In the genomic region with DNA sequence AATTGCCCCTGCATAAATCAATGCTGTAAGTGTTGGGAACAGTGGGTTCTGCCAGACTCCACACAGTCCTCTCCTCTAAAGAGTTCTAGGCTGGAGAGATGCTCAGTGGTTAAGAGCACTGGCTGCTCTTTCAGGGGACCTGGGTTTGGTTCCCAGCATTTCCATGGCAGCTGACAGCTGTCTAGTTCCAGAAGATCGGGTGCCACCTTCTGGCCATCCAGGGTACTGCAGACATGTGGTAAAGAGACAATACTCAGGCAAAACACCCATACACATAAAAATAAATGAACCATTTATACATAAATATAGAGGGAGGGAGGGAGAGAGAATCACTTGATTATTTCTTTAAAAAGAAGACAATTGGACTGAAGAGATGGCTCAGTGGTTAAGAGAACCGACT, we compare ENCODE assay signal across 9 mouse cellular contexts. TPM values are rescaled to one million over a fixed set of nuclear protein-coding genes. Genes with fewer than 3 reads are reported as not detected.
DNase-seq lines count a peak whose midpoint lies in the region; ATAC-seq lines count a peak whose summit lies in the region.
"Had no signal": no experiment of that assay in that cellular context is flagged by ENCODE, and none has a peak within 500 bp of the region (broad histone marks: within the 10 kb centered on the region; RNA-seq: fewer than 3 reads in every experiment).

No protein-coding gene starts in this region.

- H3K36me3 ChIP-seq in limb, embryonic 11.5 days (ENCODE audit: control insufficient read depth, insufficient read depth, low read length): no peaks in the 10 kb centered on the region
- H3K36me3 ChIP-seq in limb, embryonic 10.5 days: no peaks in the 10 kb centered on the region
- H3K36me3 ChIP-seq in forebrain, embryonic 10.5 days (replicated peaks): no peaks in the 10 kb centered on the region
- H3K36me3 ChIP-seq: heart, embryonic 13.5 days had no signal

- no peak for ATAC-seq in limb, embryonic 11.5 days (ENCODE audit: insufficient number of reproducible peaks, low FRiP score, low TSS enrichment, low read depth)

- H3K4me1 ChIP-seq in limb, embryonic 11.5 days (ENCODE audit: control insufficient read depth, insufficient read depth, low read length): peaks cover 4% of the 10 kb centered on the region; the same call in 1 of the 2 replicates
- H3K4me1 ChIP-seq in limb, embryonic 10.5 days: peaks cover 10% of the 10 kb centered on the region
- H3K4me1 ChIP-seq in forebrain, embryonic 10.5 days: peaks cover 10% of the 10 kb centered on the region

- no peak overlapping the region for H3K27ac ChIP-seq in limb, embryonic 11.5 days (replicated peaks; ENCODE audit: low read depth, low read length)
- no peak overlapping the region for H3K27ac ChIP-seq in limb, embryonic 10.5 days
- H3K27ac ChIP-seq in forebrain, embryonic 10.5 days: no peak overlapping the region
- H3K27ac ChIP-seq: heart, embryonic 13.5 days had no signal

- H3K4me2 ChIP-seq in limb, embryonic 11.5 days (ENCODE audit: low read depth, severe bottlenecking): no peak overlapping the region
- H3K4me2 ChIP-seq: heart, embryonic 13.5 days had no signal

- no peak overlapping the region for H3K4me3 ChIP-seq in limb, embryonic 11.5 days (ENCODE audit: low read depth, low read length)
- H3K4me3 ChIP-seq in limb, embryonic 10.5 days: no peak overlapping the region
- no peak overlapping the region for H3K4me3 ChIP-seq in forebrain, embryonic 10.5 days
- H3K4me3 ChIP-seq: heart, embryonic 13.5 days had no signal

- H3K9ac ChIP-seq in limb, embryonic 11.5 days (ENCODE audit: low read length): no peak overlapping the region
- H3K9ac ChIP-seq: heart, embryonic 13.5 days had no signal

- peak; percentile 4 for DNase-seq in cerebellum, adult 9-10 months
- no peak for DNase-seq in cerebellum, adult 9-11 months
- DNase-seq in limb, embryonic 11.5 days (ENCODE audit: low spot score): peak; percentile 53
- no peak for DNase-seq in limb, embryonic 10.5 days (ENCODE audit: low spot score)
- peak; percentile 59 for DNase-seq in c-Kit-negative CD71-positive TER-119-positive erythroid progenitor cells, embryonic 14.5 days (ENCODE audit: low read depth, low spot score)
- DNase-seq in naive thymus-derived CD4-positive, alpha-beta T cell, adult 2 months (ENCODE audit: low read depth): peak; percentile 77
- no peak for DNase-seq in frontal cortex, postnatal 36 days (ENCODE audit: low spot score in 2 of 2)
- DNase-seq in forebrain, embryonic 10.5 days (ENCODE audit: extremely low spot score, low spot score): no peak

- WGBS in limb, embryonic 11.5 days: 85% methylated on average over 2 of the region's 2 CpGs
- WGBS in limb, embryonic 10.5 days: 81% methylated on average over 2 of the region's 2 CpGs
- 69% methylated on average over 2 of the region's 2 CpGs for WGBS in forebrain, embryonic 10.5 days

- H3K9me3 ChIP-seq in limb, embryonic 11.5 days (ENCODE audit: control insufficient read depth, low read length): no peaks in the 10 kb centered on the region
- no peaks in the 10 kb centered on the region for H3K9me3 ChIP-seq in limb, embryonic 10.5 days (replicated peaks)
- H3K9me3 ChIP-seq in forebrain, embryonic 10.5 days: peaks cover 3% of the 10 kb centered on the region; the same call in 1 of the 2 replicates

- H3K27me3 ChIP-seq in limb, embryonic 11.5 days (ENCODE audit: control insufficient read depth, insufficient read depth, low read length): peaks cover 3% of the 10 kb centered on the region
- peaks cover 19% of the 10 kb centered on the region for H3K27me3 ChIP-seq in limb, embryonic 10.5 days (ENCODE audit: low read depth, poor library complexity, severe bottlenecking)
- peaks cover 43% of the 10 kb centered on the region for H3K27me3 ChIP-seq in forebrain, embryonic 10.5 days (ENCODE audit: poor library complexity, severe bottlenecking)

RNA-seq across cellular contexts. Expression of a gene that starts 5.7 kb away (rescaled TPM):
- not detected in 2 replicates for polyA plus RNA-seq in limb, embryonic 11.5 days (2014; fragmentation: Nextera tagmentation; extraction: Ambion mirVana)
- polyA plus RNA-seq in limb, embryonic 10.5 days (2016; fragmentation: Nextera tagmentation; extraction: Ambion mirVana): not detected in 2 replicates
- not detected in 2 replicates for polyA plus RNA-seq in forebrain, embryonic 10.5 days (2016; fragmentation: Nextera tagmentation; extraction: Ambion mirVana)
- polyA plus RNA-seq: heart, embryonic 13.5 days had no signal

Comparison
In these comparisons a context has a peak if more than half of its experiments do, and no peak if none do; other contexts are left out.
1. DNase-seq: peak in cerebellum, adult 9-10 months (single experiment), limb, embryonic 11.5 days (single experiment), c-Kit-negative CD71-positive TER-119-positive erythroid progenitor cells, embryonic 14.5 days (single experiment) and naive thymus-derived CD4-positive, alpha-beta T cell, adult 2 months (single experiment); none in cerebellum, adult 9-11 months (single experiment), limb, embryonic 10.5 days (single experiment), frontal cortex, postnatal 36 days (0 of 2) and forebrain, embryonic 10.5 days (single experiment).